Mouse (Mus musculus) kidney, adult 2 months (tissue): ENCODE results near the gene Tfpi.

Experiments
- CTCF ChIP-seq: fragments of 200-500 bp; conservative IDR thresholded peaks from 2 replicates; pipeline ENCODE4 v1.5.1; 2011; ENCODE audit warnings: low read depth, mild to moderate bottlenecking, control low read depth, low read length, moderate library complexity, mixed read lengths; ENCODE audit not compliant: insufficient read depth, insufficient read length
- POLR2A ChIP-seq: fragments of 200-500 bp; IDR thresholded peaks from one replicate; pipeline ENCODE4 v1.6.1; 2011; ENCODE audit warnings: low read depth, low read length, control low read depth

- TF ChIP-seq POLR2A (no peak), CTCF (no peak)
These were observed 1.2 kb upstream of the Tfpi start for GRCm38 (mm10) chr2:84477759-84478158.
